Mouse (Mus musculus) gastrocnemius, postnatal 4 days (tissue): ENCODE data around the gene 1700057G04Rik. TPM values are rescaled to one million over a fixed set of nuclear protein-coding genes. Genes with fewer than 3 reads are reported as not detected.
"Not testable (repeated sequence)": the region's sequence is repeated elsewhere in the genome, so short reads cannot be mapped to it uniquely, and the experiment has no call there.

Experiments used
- DNase-seq, 2 experiments: peaks; one replicate each; pipeline ENCODE4 v3.0.0; 2021 to 2022; ENCODE audit warnings: low spot score in 2 of 2, mixed read lengths in 2 of 2
- total RNA-seq, 2 experiments: library from RNA; stranded (reverse); gene quantifications; 2 replicates each; pipeline ENCODE4 v1.2.3; 2021

Gene 1700057G04Rik
- total RNA-seq, 2 experiments from 2014 or later, result not detected

DNA sequence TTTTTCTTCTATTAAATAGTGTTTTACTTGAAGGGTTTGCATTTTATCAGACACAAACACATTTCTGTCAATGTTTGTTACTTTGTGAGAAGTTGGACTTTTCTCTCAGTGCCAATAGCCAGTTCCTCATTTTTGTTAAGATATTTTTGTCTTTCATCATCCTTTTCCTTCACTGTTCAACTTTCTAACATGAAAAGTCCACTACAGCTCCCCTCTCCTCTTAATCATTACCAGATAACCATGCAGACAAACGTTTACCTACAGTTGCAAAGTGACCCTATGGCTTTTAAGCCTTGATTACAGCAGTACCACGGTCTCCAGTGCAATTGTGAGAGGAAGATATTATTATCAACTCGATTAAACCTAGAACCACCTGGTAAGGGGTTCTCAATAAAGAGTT is 8.0 kb upstream of the 1700057G04Rik start:
- no peak for DNase-seq

- DNase-seq, result no peak
Observed at GRCm38 (mm10) chr9:92305075-92305474, 4.1 kb upstream of the 1700057G04Rik start.

GRCm38 (mm10) chr9:92305620-92306220 is 3.5 kb upstream of the 1700057G04Rik start:
- no peak for DNase-seq

DNA sequence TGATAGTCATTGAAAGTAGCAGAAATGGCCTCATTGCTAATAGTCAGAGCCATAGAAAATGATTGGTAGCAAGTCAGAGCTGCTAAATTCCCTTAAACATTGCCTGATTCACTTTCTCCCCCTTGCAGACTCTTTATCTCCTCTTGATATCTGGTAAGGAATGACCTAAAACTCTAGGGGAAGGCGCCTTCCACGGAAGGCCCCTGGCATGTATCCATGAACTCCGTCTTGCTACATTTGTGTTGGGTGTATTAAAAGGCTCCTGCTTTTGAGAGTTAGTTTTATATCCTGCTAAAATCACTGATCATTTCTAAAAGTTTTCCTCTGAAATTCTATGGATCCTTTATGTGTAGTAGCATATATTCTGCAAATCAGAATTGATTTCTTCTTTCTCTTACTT is 7.6 kb downstream of the 1700057G04Rik start:
- no peak for DNase-seq

DNA sequence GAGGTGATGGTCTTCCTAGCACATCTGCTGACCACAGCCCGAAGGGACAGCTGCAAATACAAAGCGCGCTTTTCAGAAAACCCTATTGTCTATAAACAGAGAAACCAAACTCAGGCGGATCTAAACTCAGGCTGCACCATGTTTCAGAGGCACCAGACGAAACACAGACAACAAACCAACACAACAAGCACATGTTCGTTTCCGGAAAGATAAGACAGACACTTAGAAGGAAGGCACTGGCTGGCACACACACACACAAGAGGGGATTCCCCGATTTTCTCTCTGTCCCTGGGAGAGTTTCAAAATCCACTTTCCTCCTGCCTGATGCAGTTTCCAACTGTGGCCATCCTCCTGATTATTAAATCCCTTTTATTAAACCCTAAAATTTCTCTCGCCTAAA is 16.8 kb downstream of the 1700057G04Rik start:
- DNase-seq, result not testable (repeated sequence)

DNA sequence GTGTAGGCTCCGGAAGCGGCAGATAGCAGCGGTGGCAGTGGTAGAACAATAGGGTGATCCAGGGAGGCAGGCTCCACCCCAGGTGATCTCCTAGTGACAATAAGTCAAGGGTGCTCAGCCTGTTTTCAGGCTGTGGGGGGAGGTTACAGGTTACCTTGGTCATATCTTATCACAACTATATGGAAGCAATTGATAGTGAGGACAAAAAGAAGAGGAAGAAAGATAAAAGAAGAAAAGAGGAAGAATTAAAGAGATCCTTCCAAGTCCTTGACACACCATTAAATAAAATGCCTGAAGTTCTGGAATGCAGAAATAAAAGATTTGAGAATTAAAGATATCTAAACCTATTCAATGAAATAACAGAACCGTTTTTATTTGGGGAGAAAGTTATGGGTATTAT is 17.6 kb downstream of the 1700057G04Rik start:
- DNase-seq, result no peak

GRCm38 (mm10) chr9:92331383-92331782 is 22.2 kb downstream of the 1700057G04Rik start:
- DNase-seq, result no peak

DNA sequence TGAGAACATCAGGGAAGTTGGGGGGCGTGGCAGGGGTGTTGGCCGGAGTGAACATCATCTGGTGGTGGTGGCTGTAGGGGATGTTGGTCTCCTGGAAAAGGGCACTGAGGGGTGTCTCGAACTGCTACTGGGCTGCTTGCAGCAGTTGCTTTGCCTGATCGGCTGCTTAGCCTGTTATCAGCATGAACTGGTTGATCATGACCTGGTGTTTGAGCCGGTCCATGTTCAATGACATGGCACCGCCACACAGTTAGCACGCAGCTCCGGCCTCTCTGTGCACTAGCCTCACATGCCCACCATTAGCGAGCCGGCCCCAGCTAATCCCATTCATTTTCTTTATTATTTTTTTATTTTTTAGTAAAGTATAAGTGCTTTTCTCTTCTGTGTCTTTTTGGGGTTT is 25.7 kb downstream of the 1700057G04Rik start:
- DNase-seq, result no peak

- DNase-seq, result no peak
Observed at GRCm38 (mm10) chr9:92335277-92335818, 26.2 kb downstream of the 1700057G04Rik start.

GRCm38 (mm10) chr9:92337063-92337462 is 27.9 kb downstream of the 1700057G04Rik start:
- DNase-seq, result no peak

DNA sequence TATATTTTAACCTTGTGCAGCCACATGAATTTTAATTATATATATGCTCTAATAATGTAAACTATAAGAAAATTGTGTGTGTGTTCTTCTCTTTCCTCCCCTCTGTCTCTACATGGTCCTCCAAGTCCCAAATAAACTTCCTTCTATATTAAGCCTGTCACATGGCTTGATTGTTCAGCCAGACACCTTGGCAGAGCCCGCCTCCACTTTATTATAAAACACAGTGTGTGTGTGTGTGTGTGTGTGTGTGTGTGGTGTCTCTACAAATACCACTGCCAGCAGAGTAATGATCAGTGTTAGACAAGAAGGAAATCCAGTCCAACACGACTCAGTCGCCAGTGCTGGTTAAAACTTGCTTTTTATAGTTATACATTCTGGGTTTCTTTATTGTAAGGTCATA is 28.5 kb downstream of the 1700057G04Rik start:
- no peak for DNase-seq

- DNase-seq, result no peak
Observed at GRCm38 (mm10) chr9:92338954-92339353, 29.8 kb downstream of the 1700057G04Rik start.

DNA sequence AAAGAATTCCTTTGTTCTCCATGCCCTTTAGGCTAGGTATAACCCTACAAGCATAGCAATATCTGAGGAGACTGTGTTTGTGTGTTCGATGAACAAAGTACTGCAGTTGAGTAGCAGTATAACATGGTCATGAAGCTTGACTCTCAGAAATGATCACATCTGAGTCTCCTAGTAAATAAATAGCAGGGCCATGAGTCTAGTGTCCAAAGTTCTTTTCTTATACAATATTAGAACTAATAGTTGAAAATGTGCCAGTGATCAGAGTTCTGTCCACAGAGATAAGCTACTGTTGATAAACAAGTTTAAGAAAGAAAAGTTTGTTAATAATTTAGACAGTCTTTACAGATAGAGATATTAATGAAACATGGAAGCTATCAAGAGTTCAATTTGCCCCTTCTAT is 42.7 kb downstream of the 1700057G04Rik start:
- no peak for DNase-seq

GRCm38 (mm10) chr9:92353306-92353705 is 44.1 kb downstream of the 1700057G04Rik start:
- DNase-seq, result no peak

DNA sequence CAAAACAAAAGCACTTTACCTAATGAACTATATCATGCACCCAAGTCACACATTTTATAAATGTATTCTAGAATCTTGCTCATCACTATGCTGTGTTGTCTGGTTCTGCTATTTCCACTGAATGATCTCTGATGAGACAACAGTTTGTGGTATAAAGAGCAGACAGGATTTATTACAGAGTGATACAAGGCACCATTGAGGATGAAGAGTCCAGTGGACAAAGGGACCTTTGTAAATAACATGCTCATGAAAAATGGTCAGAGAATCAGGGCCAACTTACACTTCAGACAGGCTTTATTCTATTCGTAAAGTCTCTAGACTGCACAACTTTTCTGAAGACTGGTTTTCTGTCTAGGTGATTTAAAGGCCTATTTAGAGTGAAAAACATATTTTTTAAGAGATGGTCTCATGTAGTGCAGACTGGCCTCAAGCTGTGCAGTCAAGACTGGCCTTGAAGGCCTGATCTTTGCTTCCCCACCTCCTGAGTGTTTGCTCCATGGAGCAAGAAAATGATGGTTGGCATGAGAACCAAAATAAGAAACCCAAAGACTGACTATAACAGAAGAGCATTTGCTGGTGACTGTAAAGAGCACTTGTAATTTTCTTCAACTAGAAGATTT is 51.6 kb downstream of the 1700057G04Rik start:
- DNase-seq, result no peak

- no peak for DNase-seq
Observed at GRCm38 (mm10) chr9:92363478-92363877, 54.3 kb downstream of the 1700057G04Rik start.

GRCm38 (mm10) chr9:92368920-92369319 is 59.7 kb downstream of the 1700057G04Rik start:
- DNase-seq, result no peak

GRCm38 (mm10) chr9:92373896-92374295 is 64.7 kb downstream of the 1700057G04Rik start:
- no peak for DNase-seq

DNA sequence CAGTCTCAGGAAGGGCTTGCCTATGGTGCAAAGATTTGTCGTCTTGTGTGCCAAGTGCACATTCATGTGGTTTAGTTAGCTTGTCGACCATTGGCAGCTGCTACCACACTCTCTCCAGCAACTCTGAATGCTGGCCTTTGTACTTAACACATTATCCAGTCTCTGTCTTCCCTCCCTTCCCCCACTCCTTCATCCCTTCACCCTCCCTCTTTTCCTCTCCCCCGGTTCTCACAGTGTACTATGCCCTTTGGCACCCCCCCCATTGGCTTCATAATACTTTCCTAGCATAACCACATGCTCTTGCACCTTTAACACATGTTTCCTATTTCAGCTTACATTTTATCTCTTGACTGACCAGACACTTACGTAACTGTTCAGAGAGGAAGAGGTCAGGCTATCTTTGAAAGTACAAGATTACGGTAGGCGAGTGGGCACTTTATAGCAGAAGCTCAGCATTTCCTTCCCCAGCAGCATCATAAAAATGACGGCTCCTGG is 65.6 kb downstream of the 1700057G04Rik start:
- no peak for DNase-seq

DNA sequence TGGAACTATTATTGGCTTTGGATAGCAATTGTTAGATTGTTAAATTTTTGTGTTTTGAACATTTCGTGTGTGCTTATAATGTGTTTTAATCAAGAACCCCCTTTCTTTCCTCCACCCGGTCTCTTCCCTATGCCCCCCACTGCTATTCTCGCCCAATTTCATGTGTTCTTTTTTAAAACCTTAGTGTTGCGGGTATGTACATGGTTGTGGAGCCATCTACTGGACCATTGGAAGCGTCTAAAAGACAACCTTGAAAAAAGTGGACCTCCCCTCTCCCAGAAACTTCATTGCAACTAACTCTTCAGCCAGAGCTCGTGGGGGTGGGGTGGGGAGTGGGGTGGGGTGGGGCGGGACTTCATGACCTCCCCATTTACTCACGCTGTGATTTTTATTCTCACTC is 66.2 kb downstream of the 1700057G04Rik start:
- no peak for DNase-seq

DNA sequence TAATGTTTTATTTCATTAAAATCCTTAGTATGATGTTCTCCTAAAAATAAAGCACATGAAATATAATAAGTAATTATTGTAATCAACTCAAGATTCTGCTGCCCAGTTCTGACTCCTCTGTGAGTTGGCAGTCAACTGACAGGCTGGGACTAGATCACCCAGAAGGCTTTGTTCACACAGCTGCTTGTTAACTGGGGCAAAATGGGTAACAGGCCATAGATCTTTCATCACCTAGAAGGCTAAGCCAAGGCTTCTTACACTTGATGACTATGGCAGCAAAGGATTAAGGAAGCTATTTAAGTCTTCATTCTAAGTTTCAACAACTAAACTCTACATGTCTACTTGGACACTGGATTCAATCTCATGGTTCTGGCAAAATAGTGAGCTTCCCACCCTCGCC is 68.8 kb downstream of the 1700057G04Rik start:
- no peak for DNase-seq

DNA sequence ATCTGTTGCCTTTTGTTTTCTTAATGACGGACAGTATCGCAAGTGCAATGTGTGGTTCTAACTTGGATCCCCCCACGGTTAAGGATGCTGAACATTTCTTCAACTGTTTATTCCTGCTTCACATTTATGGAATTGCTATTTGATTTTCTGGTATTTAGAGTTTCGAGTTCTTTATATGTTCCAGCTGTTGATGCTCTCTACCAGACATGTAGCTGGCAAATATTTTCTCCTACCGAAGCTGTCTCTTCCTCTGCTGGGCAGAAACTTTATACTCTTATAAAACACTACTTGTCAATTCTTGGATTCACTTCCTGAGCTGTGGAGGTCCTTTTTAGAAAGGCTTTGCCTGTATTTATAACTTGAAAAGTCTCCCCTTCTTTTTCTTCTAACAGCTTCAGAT is 70.1 kb downstream of the 1700057G04Rik start:
- no peak for DNase-seq

GRCm38 (mm10) chr9:92383415-92383814 is 74.2 kb downstream of the 1700057G04Rik start:
- DNase-seq, result no peak
